Mouse (Mus musculus) CH12.LX (cell line): ENCODE measurements around the gene Ptprm. TPM values are rescaled to one million over a fixed set of nuclear protein-coding genes. Genes with fewer than 3 reads are reported as not detected.

Experiments
- DNase-seq: peaks from one replicate; pipeline ENCODE4 v3.0.0-alpha.2; 2013; ENCODE audit errors: extremely low read depth
- H3K27ac ChIP-seq: 2 replicates; pipeline ENCODE4 v1.5.1; 2012; ENCODE audit warnings: low read depth, mild to moderate bottlenecking, control low read depth, moderate library complexity; ENCODE audit not compliant: insufficient read depth
- H3K27me3 ChIP-seq: replicated peaks from 2 replicates; pipeline ENCODE3; 2012; ENCODE audit warnings: inconsistent platforms
- H3K36me3 ChIP-seq, 2 experiments: replicated peaks in 1 of 2; 2 replicates each; pipeline versions ENCODE3 to v1.6.1; 2012; ENCODE audit warnings: inconsistent platforms in 1 of 2, low read length in 1 of 2, mild to moderate bottlenecking in 1 of 2, mixed read lengths in 1 of 2, moderate library complexity in 1 of 2; ENCODE audit not compliant: control insufficient read depth in 1 of 2, insufficient read depth in 1 of 2
- H3K4me1 ChIP-seq, 2 experiments: 2 replicates each; pipeline ENCODE4 v1.6.1; 2012; ENCODE audit warnings: inconsistent platforms in 1 of 2, moderate library complexity in 1 of 2; ENCODE audit not compliant: insufficient read depth in 2 of 2, control insufficient read depth in 1 of 2
- H3K4me2 ChIP-seq: 2 replicates; pipeline ENCODE4 v1.6.1; 2012; ENCODE audit warnings: low read depth, mild to moderate bottlenecking, control low read depth; ENCODE audit not compliant: poor library complexity, insufficient read depth, severe bottlenecking
- H3K4me3 ChIP-seq, 3 experiments: fragments of 150-350 bp in 1 of 3; sonication (generic) in 1 of 3; replicated peaks in 1 of 3; 2 replicates each; pipeline versions ENCODE3 to v1.5.1; 2011 to 2012; ENCODE audit warnings: low read depth in 2 of 3, low read length in 2 of 3, mild to moderate bottlenecking in 2 of 3, moderate library complexity in 2 of 3, control low read depth in 1 of 3, improper control_type of control experiment in 1 of 3, inconsistent platforms in 1 of 3, mixed read lengths in 1 of 3; ENCODE audit not compliant: poor library complexity in 1 of 3
- H3K79me2 ChIP-seq: replicated peaks from 2 replicates; pipeline ENCODE4 v1.6.1; 2012; ENCODE audit warnings: mild to moderate bottlenecking, moderate library complexity; ENCODE audit not compliant: control insufficient read depth, poor library complexity, insufficient read depth, severe bottlenecking; ENCODE audit errors: extremely low read depth
- H3K9ac ChIP-seq: 2 replicates; pipeline ENCODE4 v1.6.1; 2012; ENCODE audit warnings: low read depth, mild to moderate bottlenecking, control low read depth, moderate library complexity; ENCODE audit not compliant: insufficient read depth
- H3K9me3 ChIP-seq: replicated peaks from 2 replicates; pipeline ENCODE3; 2012; ENCODE audit warnings: low read length, inconsistent platforms, mixed read lengths
- CHD2 ChIP-seq: IDR thresholded peaks from 2 replicates; pipeline ENCODE4 v1.6.1; 2011; ENCODE audit warnings: low read length, improper control_type of control experiment
- ETS1 ChIP-seq: conservative IDR thresholded peaks from 2 replicates; pipeline ENCODE4 v1.6.1; 2012; ENCODE audit warnings: low read depth, mild to moderate bottlenecking, inconsistent platforms, low read length, improper control_type of control experiment, moderate library complexity
- MAFK ChIP-seq: IDR thresholded peaks from 2 replicates; pipeline ENCODE4 v1.6.1; 2011; ENCODE audit warnings: low read length, improper control_type of control experiment; ENCODE audit not compliant: insufficient replicate concordance
- NRF1 ChIP-seq: IDR thresholded peaks from 2 replicates; pipeline ENCODE4 v1.6.1; 2014; ENCODE audit warnings: low read depth, mild to moderate bottlenecking, inconsistent platforms, low read length, improper control_type of control experiment, moderate library complexity
- PAX5 ChIP-seq: IDR thresholded peaks from 2 replicates; pipeline ENCODE4 v1.6.1; 2012; ENCODE audit warnings: low read length, inconsistent platforms, mixed read lengths
- POLR2A ChIP-seq: IDR thresholded peaks from 2 replicates; pipeline ENCODE4 v1.6.1; 2011; ENCODE audit warnings: low read depth, mild to moderate bottlenecking, improper control_type of control experiment, low read length
- SMC3 ChIP-seq: IDR thresholded peaks from 2 replicates; pipeline ENCODE4 v1.6.1; 2011; ENCODE audit warnings: low read depth, low read length, improper control_type of control experiment
- TCF12 ChIP-seq: IDR thresholded peaks from 2 replicates; pipeline ENCODE4 v1.6.1; 2014; ENCODE audit warnings: low read depth, mild to moderate bottlenecking, inconsistent platforms, low read length, improper control_type of control experiment
- UBTF ChIP-seq: IDR thresholded peaks from 2 replicates; pipeline ENCODE4 v1.6.1; 2012; ENCODE audit warnings: low read depth, mild to moderate bottlenecking, inconsistent platforms, low read length, improper control_type of control experiment, moderate library complexity
- ZNF384 ChIP-seq: IDR thresholded peaks from 2 replicates; pipeline ENCODE4 v1.6.1; 2012; ENCODE audit warnings: low read depth, low read length, improper control_type of control experiment, inconsistent platforms
- dilution Hi-C: fragments of 300-500 bp; cut with MboI; formaldehyde crosslinking; loops from 2 replicates; pipeline ENCODE4 v1.14.3; 2020; ENCODE audit warnings: low sequenced_read_pairs; ENCODE audit not compliant: extremely low pct_unique_long_range_greater_than_20kb, extremely low pct_ligation_motif_present
- in situ Hi-C: fragments of 300-500 bp; cut with MboI; formaldehyde crosslinking; loops from 3 replicates; pipeline ENCODE4 v1.14.3; 2019; ENCODE audit warnings: low sequenced_read_pairs, low pct_ligation_motif_present, low pct_unique_long_range_greater_than_20kb, mixed read lengths
- polyA plus RNA-seq: library from polyadenylated mRNA; unstranded; fragments of >175 nt; gene quantifications from 2 replicates; pipeline ENCODE4 v1.2.1, GENCODE M21; 2012; ENCODE audit warnings: low read depth; ENCODE audit not compliant: insufficient read length
- total RNA-seq, 2 experiments: library from RNA; depleted of rRNA; stranded (reverse); fragments of 300-350 nt in 1 of 2; fragments of >200 nt in 1 of 2; gene quantifications; 2 replicates each; pipeline ENCODE4 v1.2.3; 2012 to 2014

Ptprm gene
- total and polyA plus RNA-seq, 3 experiments, result not detected

DNA sequence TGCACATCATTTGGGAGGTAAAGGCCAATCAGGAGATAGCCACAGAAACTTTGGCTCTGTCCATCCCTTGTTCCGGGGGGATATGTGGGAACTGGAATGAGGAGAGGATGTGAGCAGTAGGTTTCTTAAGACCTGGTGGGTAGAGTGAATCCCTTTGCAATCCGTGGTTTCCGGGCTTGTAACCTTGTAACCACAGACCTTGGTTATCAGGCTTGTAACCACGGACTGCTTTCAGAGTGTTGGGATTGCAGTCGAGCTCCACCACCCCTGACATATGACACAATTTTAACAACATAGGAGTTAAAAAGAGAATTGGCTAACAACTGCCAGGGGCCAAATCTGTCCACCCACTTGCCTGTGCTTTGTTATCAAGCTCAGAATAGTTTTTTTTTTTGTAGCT is 270.2 kb downstream of the Ptprm start:
- no peaks in the 10 kb centered on the region for H3K36me3 ChIP-seq
- no peak overlapping the region for H3K4me3 ChIP-seq
- H3K9me3 ChIP-seq, result peaks cover 72% of the 10 kb centered on the region
- DNase-seq, result no peak
- dilution Hi-C loops (no loop called here), in situ Hi-C loops (no loop called here)
- no peak for TF ChIP-seq NRF1
- no peak for TF ChIP-seq UBTF
- no peak overlapping the region for H3K27ac ChIP-seq
- no peaks in the 10 kb centered on the region for H3K27me3 ChIP-seq
- H3K4me2 ChIP-seq, result no peak overlapping the region
- no peak overlapping the region for H3K9ac ChIP-seq
- H3K4me1 ChIP-seq, result no peaks in the 10 kb centered on the region
- H3K79me2 ChIP-seq, result no peaks in the 10 kb centered on the region

GRCm38 (mm10) chr17:67079570-67079969 is 274.7 kb downstream of the Ptprm start:
- Histone ChIP-seq H3K4me2 (no peak overlapping the region), H3K9ac (no peak overlapping the region), H3K79me2 (no peaks in the 10 kb centered on the region), H3K27ac (no peak overlapping the region), H3K9me3 (peaks cover 62% of the 10 kb centered on the region), H3K4me1 (no peaks in the 10 kb centered on the region), H3K36me3 (no peaks in the 10 kb centered on the region), H3K27me3 (no peaks in the 10 kb centered on the region), H3K4me3 (no peak overlapping the region)
- TF ChIP-seq PAX5, result no peak
- TF ChIP-seq CHD2, result no peak
- TF ChIP-seq SMC3, result no peak
- no peak for TF ChIP-seq ETS1
- no peak for TF ChIP-seq POLR2A
- in situ Hi-C loops, result no loop called here
- no peak for DNase-seq
- dilution Hi-C loops, result no loop called here

DNA sequence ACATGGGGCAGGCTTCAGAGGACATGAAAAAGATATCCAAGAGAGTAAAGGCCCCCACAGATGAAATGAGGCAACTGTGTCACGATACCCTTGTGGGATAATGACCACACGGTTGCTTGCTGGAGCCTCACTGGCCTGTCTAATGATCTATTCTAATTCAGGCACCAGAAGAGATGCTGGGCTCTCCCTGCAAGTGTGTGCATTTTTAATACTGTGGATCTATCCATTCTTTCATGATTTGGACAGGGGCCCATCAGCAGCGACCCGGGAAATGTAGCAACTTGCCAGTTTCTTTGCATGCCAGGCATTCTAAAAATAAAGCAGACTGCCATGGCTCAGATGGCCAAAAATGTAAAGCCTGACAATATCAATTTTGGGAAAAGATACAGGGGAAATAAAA is 280.7 kb downstream of the Ptprm start:
- DNase-seq, result no peak
- TF ChIP-seq TCF12 (no peak), ZNF384 (no peak), MAFK (no peak)
- dilution Hi-C loops (no loop called here), in situ Hi-C loops (no loop called here)
- no peak overlapping the region for H3K27ac ChIP-seq
- no peaks in the 10 kb centered on the region for H3K4me1 ChIP-seq
- no peaks in the 10 kb centered on the region for H3K27me3 ChIP-seq
- no peak overlapping the region for H3K9ac ChIP-seq
- no peak overlapping the region for H3K4me2 ChIP-seq
- no peaks in the 10 kb centered on the region for H3K79me2 ChIP-seq
- H3K4me3 ChIP-seq, result no peak overlapping the region
- peaks cover 78% of the 10 kb centered on the region for H3K9me3 ChIP-seq
- no peaks in the 10 kb centered on the region for H3K36me3 ChIP-seq
